Mouse (Mus musculus): Measurements from ENCODE around the gene Defa28.
"Not testable (repeated sequence)": the region's sequence is repeated elsewhere in the genome, so short reads cannot be mapped to it uniquely, and the experiment has no call there.

Defa28 gene

DNA sequence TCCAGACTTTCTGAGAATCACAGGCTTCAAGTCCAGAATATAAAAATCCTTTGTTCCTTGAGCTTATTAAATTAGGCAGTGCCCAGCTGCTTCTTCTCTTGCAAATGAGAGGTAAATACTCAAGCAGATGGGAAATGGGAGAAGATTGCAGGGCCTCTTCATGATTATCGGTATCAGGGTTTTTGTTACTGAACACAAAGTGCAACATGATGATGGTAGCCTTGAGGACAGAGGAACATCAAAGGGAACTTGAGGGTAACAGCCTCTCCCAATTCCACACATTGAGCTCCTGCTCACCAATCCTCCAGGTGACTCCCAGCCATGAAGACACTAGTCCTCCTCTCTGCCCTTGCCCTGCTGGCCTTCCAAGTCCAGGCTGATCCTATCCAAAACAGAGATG is at the start of gene Defa28:
TSS of gene Defa28 (plus strand) at position 301 of the 400 bp plus-strand sequence.
- not testable (repeated sequence) for DNase-seq

DNA sequence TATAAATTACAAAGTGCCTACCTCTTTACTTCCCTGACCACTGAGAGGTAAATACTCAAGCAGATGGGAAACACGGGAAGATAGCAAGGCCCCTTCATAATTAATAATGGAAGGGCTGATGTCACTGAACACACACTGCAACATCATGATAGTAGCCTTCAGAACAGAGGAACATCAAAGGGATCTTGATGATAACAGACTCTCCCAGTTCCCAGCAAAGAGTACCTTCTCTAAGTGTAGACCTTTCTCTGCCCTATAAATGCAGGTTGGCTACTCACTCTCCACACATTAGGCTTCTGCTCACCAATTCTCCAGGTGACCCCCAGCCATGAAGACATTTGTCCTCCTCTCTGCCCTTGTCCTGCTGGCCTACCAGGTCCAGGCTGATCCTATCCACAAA is 17.7 kb upstream of the Defa28 start, which contains the start of gene Defa37:
TSS of gene Defa37 (plus strand) at position 301 of the 400 bp plus-strand sequence.
- not testable (repeated sequence) for DNase-seq

DNA sequence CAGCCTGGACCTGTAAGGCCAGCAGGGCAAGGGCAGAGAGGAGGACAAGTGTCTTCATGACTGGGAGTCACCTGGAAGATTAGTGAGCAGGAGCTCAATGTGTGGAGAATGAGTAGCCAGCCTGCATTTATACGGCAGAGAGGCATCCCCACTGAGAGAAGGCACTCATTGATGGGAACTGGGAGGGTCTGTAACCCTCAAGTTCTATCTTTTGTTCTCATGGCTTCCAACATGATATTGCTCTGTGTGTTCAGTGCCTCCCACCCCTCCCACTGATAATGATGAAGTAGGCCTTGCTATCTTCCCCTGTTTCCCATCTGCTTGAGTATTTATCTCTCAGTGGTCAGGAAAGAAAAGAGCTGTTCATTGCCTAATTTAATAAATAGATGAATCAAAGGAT is 11.6 kb downstream of the Defa28 start, which contains the start of gene Gm7861:
TSS of gene Gm7861 (minus strand) at position 101 of the 400 bp plus-strand sequence.
- DNase-seq, result not testable (repeated sequence)

DNA sequence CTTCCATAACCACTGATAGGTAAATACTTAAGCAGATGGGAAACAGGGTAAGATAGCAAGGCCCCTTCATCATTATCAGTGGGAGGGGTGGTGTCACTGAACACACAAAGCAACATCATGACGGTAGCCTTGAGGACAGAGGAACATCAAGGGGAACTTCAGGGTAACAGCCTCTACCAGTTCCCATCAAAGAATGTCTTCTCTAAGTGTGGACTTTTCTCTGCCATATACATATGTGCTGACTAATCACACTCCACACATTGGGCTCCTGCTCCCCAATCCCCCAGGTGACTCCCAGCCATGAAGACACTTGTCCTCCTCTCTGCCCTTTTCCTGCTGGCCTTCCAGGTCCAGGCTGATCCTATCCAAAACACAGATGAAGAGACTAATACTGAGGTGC is 35.1 kb downstream of the Defa28 start, which contains the start of gene Defa26:
TSS of gene Defa26 (plus strand) at position 301 of the 400 bp plus-strand sequence.
- not testable (repeated sequence) for DNase-seq
